Mouse (Mus musculus): Measurements from ENCODE around the gene Rgl2. TPM values are rescaled to one million over a fixed set of nuclear protein-coding genes. Genes with fewer than 3 reads are reported as not detected.

Gene Rgl2
- 157 and 179 TPM in 2 replicates for polyA plus RNA-seq (2012; rRNA removed; ENCODE audit: low replicate concordance)

GRCm38 (mm10) chr17:33929371-33930279 is at the start of gene Rgl2:
TSS of gene Rgl2 (plus strand) at chr17:33929543.

GRCm38 (mm10) chr17:33890533-33891059 is 38.7 kb upstream of the Rgl2 start, which contains the start of gene Kifc1:
TSS of gene Kifc1 (minus strand) at chr17:33890661.

GRCm38 (mm10) chr17:33904835-33905234 is 24.5 kb upstream of the Rgl2 start, which contains the start of gene Platr17:
TSS of gene Platr17 (plus strand) at chr17:33905135.

GRCm38 (mm10) chr17:33909077-33909868 is 20.1 kb upstream of the Rgl2 start, which contains the start of gene Daxx:
TSS of gene Daxx (plus strand) at chr17:33909414.

GRCm38 (mm10) chr17:33915671-33916250 is 13.6 kb upstream of the Rgl2 start, which contains the start of the genes Tapbp and Zbtb22:
TSS of gene Tapbp (plus strand) at chr17:33915899.
TSS of gene Zbtb22 (plus strand) at chr17:33915904.

GRCm38 (mm10) chr17:33940206-33940805 is 11.0 kb downstream of the Rgl2 start, which contains the start of the genes Pfdn6 and Wdr46:
TSS of gene Pfdn6 (minus strand) at chr17:33940343.
TSS of gene Wdr46 (plus strand) at chr17:33940660.

GRCm38 (mm10) chr17:33951021-33951946 is 21.9 kb downstream of the Rgl2 start, which contains the start of gene B3galt4:
TSS of gene B3galt4 (minus strand) at chr17:33951488.

GRCm38 (mm10) chr17:33955555-33956214 is 26.3 kb downstream of the Rgl2 start, which contains the start of the genes Vps52 and Rps18:
TSS of gene Vps52 (plus strand) at chr17:33955812.
TSS of gene Rps18 (minus strand) at chr17:33956001.

Other genes with a start within 250 kb of the Rgl2 start
- 49.4 and 85.8 TPM in 2 replicates for gene Hnrnpm, start 242.7 kb upstream of the Rgl2 start, polyA plus RNA-seq (2012; rRNA removed; ENCODE audit: low replicate concordance)
- gene March2, start 210.9 kb upstream of the Rgl2 start, polyA plus RNA-seq (2012; rRNA removed; ENCODE audit: low replicate concordance) = 134 and 205 TPM in 2 replicates
- 367 and 417 TPM in 2 replicates for gene Rab11b, start 169.0 kb upstream of the Rgl2 start, polyA plus RNA-seq (2012; rRNA removed; ENCODE audit: low replicate concordance)
- 131 and 603 TPM in 2 replicates for gene Angptl4, start 147.7 kb upstream of the Rgl2 start, polyA plus RNA-seq (2012; rRNA removed; ENCODE audit: low replicate concordance)
- 124 and 438 TPM in 2 replicates for gene Kank3, start 119.0 kb upstream of the Rgl2 start, polyA plus RNA-seq (2012; rRNA removed; ENCODE audit: low replicate concordance)
- gene Rps28, start 105.0 kb upstream of the Rgl2 start, polyA plus RNA-seq (2012; rRNA removed; ENCODE audit: low replicate concordance) = 443 and 1,172 TPM in 2 replicates
- 619 and 635 TPM in 2 replicates for gene Ndufa7, start 105.0 kb upstream of the Rgl2 start, polyA plus RNA-seq (2012; rRNA removed; ENCODE audit: low replicate concordance)
- 142 and 168 TPM in 2 replicates for gene Cd320, start 86.5 kb upstream of the Rgl2 start, polyA plus RNA-seq (2012; rRNA removed; ENCODE audit: low replicate concordance)
- not detected in 2 replicates for gene Gm7029, start 55.7 kb upstream of the Rgl2 start, polyA plus RNA-seq (2012; rRNA removed; ENCODE audit: low replicate concordance)
- 1.6 and 9.5 TPM in 2 replicates for gene Kifc1, start 38.9 kb upstream of the Rgl2 start, polyA plus RNA-seq (2012; rRNA removed; ENCODE audit: low replicate concordance)
- 0.22 and 0.39 TPM in 2 replicates for gene Platr17, start 24.4 kb upstream of the Rgl2 start, polyA plus RNA-seq (2012; rRNA removed; ENCODE audit: low replicate concordance)
- 47.5 and 58.9 TPM in 2 replicates for gene Daxx, start 20.1 kb upstream of the Rgl2 start, polyA plus RNA-seq (2012; rRNA removed; ENCODE audit: low replicate concordance)
- 206 and 319 TPM in 2 replicates for gene Tapbp, start 13.6 kb upstream of the Rgl2 start, polyA plus RNA-seq (2012; rRNA removed; ENCODE audit: low replicate concordance)
- gene Zbtb22, start 13.6 kb upstream of the Rgl2 start, polyA plus RNA-seq (2012; rRNA removed; ENCODE audit: low replicate concordance) = 42.7 and 55.1 TPM in 2 replicates
- gene Pfdn6, start 10.8 kb downstream of the Rgl2 start, polyA plus RNA-seq (2012; rRNA removed; ENCODE audit: low replicate concordance) = 29.4 and 29.5 TPM in 2 replicates
- 15.8 and 36.0 TPM in 2 replicates for gene Wdr46, start 11.1 kb downstream of the Rgl2 start, polyA plus RNA-seq (2012; rRNA removed; ENCODE audit: low replicate concordance)
- gene B3galt4, start 21.9 kb downstream of the Rgl2 start, polyA plus RNA-seq (2012; rRNA removed; ENCODE audit: low replicate concordance) = 6.6 and 9.0 TPM in 2 replicates
- gene Vps52, start 26.3 kb downstream of the Rgl2 start, polyA plus RNA-seq (2012; rRNA removed; ENCODE audit: low replicate concordance) = 65.8 and 76.5 TPM in 2 replicates
- gene Rps18, start 26.5 kb downstream of the Rgl2 start, polyA plus RNA-seq (2012; rRNA removed; ENCODE audit: low replicate concordance) = 464 and 878 TPM in 2 replicates
- gene H2-K1, start 70.8 kb downstream of the Rgl2 start, polyA plus RNA-seq (2012; rRNA removed; ENCODE audit: low replicate concordance) = 3,046 and 5,899 TPM in 2 replicates
- 31.6 and 54.8 TPM in 2 replicates for gene Ring1, start 95.1 kb downstream of the Rgl2 start, polyA plus RNA-seq (2012; rRNA removed; ENCODE audit: low replicate concordance)
- gene H2-Ke6, start 98.5 kb downstream of the Rgl2 start, polyA plus RNA-seq (2012; rRNA removed; ENCODE audit: low replicate concordance) = 86.6 and 99.6 TPM in 2 replicates
- gene Slc39a7, start 102.1 kb downstream of the Rgl2 start, polyA plus RNA-seq (2012; rRNA removed; ENCODE audit: low replicate concordance) = 134 and 217 TPM in 2 replicates
- 48.9 and 66.9 TPM in 2 replicates for gene Rxrb, start 102.3 kb downstream of the Rgl2 start, polyA plus RNA-seq (2012; rRNA removed; ENCODE audit: low replicate concordance)
- gene Col11a2, start 109.9 kb downstream of the Rgl2 start, polyA plus RNA-seq (2012; rRNA removed; ENCODE audit: low replicate concordance) = 0.62 and 1.1 TPM in 2 replicates
- 1.5 and 8.0 TPM in 2 replicates for gene H2-Oa, start 162.8 kb downstream of the Rgl2 start, polyA plus RNA-seq (2012; rRNA removed; ENCODE audit: low replicate concordance)
- 57.9 and 70.0 TPM in 2 replicates for gene H2-DMa, start 190.0 kb downstream of the Rgl2 start, polyA plus RNA-seq (2012; rRNA removed; ENCODE audit: low replicate concordance)
- gene Brd2, start 193.1 kb downstream of the Rgl2 start, polyA plus RNA-seq (2012; rRNA removed; ENCODE audit: low replicate concordance) = 90.8 and 138 TPM in 2 replicates
- gene H2-DMb2, start 213.8 kb downstream of the Rgl2 start, polyA plus RNA-seq (2012; rRNA removed; ENCODE audit: low replicate concordance) = 4.7 and 9.3 TPM in 2 replicates
- gene H2-DMb1, start 223.5 kb downstream of the Rgl2 start, polyA plus RNA-seq (2012; rRNA removed; ENCODE audit: low replicate concordance) = 81.8 and 86.9 TPM in 2 replicates